Mouse (Mus musculus): ENCODE measurements around the gene Sigmar1.
A peak's percentile ranks its signal among the peaks of the same experiment; 100 is the strongest.
"Not testable (repeated sequence)": the region's sequence is repeated elsewhere in the genome, so short reads cannot be mapped to it uniquely, and the experiment has no call there.

Gene Sigmar1

DNA sequence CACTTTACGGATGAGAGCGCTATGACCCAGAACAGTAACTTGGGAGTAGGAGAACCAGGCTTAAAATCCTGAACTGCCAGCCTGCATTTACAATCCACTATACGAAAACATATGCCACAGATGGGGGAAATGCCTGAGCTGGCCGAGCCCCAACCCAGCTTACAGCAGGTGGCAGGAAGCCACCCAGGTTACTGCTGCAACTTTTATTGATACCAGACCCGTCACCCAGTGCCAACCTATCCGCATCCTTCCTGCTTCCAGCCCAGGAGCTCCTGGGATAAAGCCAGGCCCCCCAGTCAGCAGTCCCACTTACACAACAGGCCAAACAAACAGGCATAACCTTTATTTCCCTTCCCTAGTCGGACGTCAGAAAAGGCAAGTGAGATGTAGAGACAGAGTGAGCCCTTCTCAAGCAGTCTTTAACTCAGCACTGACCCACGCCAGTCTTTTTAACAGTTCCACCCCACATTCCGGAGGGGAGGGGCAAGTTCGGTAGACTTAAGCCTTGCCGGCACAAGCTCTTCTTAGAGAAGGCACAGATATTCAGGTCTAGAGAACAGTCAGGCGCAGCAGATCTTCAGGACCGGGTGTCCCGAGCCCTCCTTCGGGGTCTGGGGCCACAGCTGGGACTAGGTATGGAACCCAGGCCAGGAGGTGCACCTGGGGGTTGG lies 44.1 kb downstream of the Sigmar1 start:
- DNase-seq (ENCODE audit: extremely low spot score) = no peak

DNA sequence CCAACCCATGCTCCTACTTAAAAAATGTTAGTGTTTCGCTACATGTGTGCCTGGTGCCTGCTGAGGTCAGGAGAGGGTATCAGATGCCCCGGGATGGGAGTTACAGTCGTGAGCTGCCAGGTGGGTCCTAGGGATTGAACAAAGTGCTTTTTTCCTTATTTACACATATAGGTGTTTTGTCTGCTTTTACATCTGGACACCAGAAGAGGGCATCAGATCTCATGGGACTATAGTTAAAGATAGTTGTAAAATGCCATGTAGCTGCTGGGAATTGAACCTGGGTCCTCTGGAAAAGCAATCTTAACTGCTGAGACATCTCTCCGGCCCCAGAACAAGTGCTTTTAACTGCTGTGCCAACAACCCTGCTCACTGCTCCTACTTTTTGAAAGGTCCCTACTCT lies 45.7 kb downstream of the Sigmar1 start:
- no peak for DNase-seq (ENCODE audit: extremely low spot score)

DNA sequence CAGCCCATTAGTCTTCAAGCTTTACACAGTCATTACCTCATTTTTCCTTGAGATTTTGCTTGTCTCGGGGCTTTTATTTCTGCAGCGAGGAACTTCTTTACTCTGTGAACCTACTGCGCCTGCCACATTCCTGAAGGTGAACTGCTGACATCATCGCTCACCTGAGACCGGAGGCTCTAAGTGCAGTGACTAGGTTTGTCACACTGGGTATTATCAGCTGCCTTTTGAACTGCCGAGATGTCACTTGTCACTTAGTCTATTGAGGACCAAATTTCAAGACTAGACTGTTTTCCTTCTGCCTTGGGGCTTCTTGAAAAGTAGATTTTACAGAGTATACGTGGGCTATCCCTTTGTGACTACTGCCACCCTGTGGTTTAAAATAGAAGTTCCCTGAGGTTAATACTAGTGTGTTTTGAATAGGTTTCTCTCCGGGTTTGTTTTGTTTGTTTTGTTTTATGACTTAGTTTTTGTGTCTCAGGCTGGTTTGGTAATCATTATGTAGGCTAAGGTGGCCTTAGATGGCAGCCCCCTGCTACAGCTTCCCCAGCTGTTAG lies 47.7 kb downstream of the Sigmar1 start:
- DNase-seq (ENCODE audit: extremely low spot score) = peak; percentile 66

DNA sequence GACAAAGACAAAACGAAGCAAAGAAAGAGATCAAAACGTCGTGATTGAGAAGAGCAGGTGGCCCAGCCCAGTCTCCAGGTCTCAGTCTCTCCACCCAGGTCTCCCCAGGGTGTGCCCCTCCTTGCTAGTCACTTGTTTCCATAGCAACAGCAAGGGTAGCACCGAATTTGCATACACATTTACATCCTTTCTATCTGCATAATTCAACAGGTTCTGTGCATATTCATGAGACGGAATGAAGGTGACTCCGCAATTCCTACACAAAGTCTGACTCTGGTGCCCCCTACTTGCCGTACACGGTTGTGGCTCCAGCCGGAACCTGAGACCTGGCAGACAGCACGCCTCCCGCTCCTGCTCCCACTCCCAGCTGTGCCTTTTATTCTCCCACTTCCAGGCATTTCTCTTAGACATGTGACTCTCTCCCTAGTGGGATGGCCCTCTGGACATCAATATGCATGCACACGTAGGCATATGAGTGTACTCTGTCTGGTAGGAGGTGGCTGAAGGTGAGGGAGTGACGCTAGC lies 48.9 kb downstream of the Sigmar1 start:
- peak; percentile 76 for DNase-seq (ENCODE audit: extremely low spot score)

DNA sequence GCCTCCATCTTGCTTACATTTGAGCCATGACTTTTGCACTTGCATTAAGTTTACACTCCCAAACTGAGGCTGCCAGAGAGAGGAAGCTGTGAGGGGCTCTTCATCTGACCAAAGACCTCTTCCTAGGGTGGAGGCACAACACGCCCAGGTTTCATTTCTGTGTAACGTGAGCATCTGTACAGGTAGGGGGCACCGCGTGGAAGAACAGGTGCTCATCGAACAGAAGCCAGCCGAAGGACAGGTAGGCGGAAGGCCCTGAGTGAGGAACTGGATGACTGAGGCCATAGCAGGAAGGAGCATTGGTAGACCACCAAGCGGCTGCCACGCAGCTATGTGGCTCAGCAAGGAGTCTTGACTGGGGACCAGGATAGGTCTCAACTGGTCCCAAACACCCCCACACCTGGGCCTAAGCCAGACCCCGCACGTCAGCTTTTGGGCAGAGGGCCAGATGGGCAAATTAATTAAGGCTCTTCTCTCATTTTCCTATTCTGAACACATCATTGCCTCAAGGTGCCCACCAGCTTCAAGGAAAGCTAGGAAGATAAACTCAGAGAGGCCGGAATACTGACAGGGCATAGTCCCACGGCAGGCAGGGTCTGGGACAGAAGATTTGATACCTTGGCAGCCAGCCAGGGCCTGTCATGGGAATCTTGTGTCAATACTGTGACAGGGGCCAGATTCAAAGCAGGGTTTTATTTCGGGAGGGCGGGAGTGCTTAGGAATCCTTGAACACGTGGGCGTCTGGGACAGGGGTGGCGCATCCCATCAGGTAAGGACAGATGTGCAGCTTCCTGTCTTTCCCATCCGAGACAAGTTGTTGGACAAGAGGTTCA lies 49.8 kb downstream of the Sigmar1 start:
- no peak for DNase-seq (ENCODE audit: extremely low spot score)

DNA sequence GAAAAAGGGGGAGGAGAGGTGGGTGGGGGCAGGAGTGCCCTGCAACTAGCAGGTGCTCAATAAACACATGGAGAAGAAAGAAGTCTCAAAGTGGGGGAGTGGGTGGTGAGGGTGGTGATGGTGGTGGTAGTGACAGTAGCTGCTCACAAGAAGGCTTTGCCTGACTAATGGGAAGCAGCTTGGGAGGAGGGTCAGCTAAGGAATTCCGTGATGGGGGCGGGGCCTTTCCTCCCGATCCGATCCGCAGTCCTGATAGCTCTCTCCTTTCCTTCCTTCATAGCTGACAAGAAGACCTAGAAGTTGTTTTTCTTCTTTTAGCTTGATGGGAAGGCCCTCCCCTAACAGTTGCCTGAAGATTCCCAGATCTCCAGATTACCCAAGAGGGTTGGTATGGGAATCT lies 51.3 kb downstream of the Sigmar1 start:
- DNase-seq (ENCODE audit: extremely low spot score) = no peak

DNA sequence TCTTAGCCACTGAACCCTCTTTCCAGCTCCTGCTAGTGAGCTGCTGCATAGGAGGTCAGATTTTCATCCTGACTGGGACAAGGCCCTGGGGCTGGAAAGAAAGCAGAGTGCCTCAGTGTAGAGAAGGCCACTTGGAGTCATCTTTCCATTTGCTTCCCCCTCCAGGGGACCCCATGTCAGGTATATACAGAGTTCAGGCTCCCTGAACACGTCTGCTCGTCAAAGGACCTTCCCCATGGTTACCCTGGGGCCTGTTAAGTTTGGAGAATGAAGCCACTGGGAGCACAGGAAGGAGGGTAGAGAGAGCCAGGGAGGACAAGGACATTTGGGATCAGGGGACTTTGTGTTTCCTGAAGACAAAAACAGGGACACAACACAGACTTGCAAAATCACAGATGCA lies 53.7 kb downstream of the Sigmar1 start:
- DNase-seq (ENCODE audit: extremely low spot score) = not testable (repeated sequence)

DNA sequence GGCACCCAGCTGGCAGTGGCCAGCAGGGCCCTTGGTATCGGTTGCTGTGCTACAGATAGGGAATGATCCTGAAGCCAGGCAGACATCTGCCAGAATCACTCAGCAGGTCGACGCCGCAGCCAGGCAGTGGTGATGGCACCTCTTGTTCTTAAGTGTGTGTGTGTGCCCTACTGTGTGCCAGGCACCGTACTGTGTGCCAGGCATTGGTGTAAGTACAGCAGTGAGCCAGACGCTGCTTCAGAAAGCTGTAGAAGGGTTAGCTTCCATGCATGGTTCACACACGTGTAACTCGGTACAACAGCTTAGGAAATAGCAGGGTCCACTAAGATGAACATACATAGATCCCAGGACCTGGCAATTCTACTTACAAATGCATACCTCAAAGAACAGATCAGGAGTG lies 55.7 kb downstream of the Sigmar1 start:
- not testable (repeated sequence) for DNase-seq (ENCODE audit: extremely low spot score)

DNA sequence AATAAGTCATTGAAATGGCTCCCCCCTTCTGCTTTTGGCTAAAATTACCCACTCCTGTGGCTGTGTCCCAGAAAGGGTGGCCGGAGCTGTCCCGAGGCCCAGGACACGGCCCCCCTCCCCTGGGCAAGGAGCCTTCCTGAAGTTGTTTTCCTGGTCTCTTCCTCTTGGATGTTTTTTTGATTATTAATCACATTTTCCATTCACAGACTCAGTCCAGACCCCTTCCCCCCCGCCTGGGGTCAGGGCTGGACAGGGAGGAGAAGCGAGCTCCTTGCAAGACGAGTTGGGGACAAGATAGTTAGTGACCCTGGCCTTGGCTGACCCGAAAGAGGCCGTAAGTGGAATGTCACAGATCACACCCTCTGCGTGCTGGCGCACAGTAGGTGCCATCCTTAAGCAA lies 56.2 kb downstream of the Sigmar1 start, which contains the start of gene Il11ra1:
TSS of gene Il11ra1 (plus strand) at position 207 of the 400 bp plus-strand sequence.
- DNase-seq (ENCODE audit: extremely low spot score) = not testable (repeated sequence)

DNA sequence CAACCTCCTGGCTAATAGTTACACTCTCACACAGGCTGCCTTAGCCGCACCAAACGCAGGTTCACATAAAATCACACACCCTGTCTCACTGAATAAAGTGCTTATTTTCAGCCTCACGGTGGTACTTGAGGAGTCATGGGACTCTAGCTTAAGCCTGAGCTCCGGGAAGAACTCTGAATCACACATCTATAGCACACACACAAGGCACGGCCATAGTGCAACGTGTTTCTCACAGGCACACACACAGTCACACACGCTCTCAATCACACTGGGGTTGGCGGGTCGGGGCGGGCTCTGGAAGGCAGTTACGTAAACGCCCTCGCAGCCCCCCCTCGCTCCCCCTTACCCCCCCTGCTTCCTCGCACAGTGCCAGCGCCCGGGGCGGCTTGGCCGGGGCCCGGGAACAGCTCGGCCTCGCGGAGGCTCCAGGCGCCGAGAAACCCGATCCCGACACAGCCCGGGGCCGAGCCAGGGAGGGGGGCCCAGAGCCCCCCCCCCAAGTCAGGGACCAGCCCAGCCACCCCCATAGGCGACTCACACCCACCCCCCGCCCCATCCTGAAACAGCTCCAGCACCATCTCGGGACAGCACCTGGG lies 57.4 kb downstream of the Sigmar1 start:
- DNase-seq (ENCODE audit: extremely low spot score) = not testable (repeated sequence)

DNA sequence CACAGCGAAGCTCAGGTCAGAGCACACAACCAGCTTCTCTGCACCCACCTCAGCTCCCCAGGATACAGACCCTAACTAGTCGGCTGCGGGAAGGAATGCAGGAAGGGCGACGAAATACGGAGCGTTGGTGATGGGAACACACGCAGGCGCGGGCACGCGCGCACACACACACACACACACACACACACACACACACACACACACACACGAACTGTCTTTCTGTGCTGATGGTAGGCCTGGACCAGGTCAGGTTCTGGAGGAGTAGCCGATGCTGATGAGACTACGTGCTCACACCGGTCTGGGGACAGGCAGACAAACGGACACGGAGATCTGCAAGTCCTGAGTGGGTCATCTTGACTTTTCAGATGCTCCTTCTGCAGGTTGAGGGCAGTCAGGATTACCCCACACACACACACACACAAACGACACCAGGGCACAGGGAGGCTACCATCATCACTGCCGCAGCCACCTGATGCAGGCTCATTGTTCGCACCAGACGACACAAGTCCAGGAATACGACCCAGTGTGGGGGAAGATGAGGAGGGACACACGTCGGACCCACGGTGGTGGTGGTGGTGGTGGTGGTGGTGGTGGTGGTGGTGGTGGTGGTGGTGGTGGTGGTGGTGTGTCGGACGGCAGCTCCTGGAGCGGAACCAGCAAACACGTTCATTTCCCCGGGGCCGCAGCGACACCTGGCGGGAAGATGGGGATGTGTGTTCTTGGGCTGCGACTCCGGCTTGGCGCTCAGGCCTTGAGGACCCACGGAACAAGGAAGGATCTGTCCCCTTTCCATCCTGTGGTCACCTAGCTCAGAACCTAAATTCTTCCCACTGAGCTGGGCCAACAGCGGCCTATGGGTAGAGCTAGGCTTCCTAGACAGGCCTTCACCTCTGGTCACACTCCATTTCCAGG lies 58.8 kb downstream of the Sigmar1 start, which contains the start of gene Cntfr:
TSS of gene Cntfr (minus strand) at position 160 of the 912 bp plus-strand sequence.
- DNase-seq (ENCODE audit: extremely low spot score) = peak; percentile 77

DNA sequence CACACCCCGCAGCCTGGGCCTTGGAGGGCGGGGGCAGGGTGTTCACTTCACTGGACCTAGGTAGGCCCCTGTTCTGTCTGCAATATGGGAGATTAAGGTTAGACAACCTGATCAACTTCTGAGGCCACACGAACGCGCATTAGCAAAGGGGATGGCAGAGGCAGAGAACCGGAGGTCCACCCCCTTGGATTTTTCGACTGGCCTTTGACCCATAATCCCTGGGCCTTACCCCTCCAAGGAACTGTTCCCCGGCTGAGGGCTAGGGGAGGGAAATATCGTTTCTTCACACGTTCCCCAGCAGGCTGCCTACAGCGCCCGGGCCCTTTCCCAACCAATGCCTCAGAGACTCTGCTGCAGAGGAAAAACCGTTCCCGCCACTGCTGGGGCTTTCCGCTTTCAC lies 59.5 kb downstream of the Sigmar1 start:
- not testable (repeated sequence) for DNase-seq (ENCODE audit: extremely low spot score)

DNA sequence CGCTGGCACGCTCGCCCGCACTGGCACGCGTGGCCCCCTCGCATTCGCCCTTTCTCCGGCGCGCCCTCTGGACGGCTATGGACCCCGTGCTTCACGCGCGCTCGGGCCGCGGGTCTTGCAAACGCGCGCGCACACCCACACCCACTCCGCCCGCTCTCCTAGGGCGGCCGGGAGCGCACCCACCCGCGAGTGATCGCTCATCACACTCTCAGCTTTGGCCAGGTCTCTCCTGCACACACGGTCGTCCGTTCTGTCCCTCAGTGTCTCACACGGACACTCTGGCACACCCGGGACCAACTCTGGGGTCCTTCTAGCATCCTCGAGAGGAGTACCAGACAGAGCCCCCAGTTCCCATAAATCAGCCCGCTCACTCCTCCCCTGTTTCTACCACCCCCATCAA lies 60.2 kb downstream of the Sigmar1 start:
- not testable (repeated sequence) for DNase-seq (ENCODE audit: extremely low spot score)

DNA sequence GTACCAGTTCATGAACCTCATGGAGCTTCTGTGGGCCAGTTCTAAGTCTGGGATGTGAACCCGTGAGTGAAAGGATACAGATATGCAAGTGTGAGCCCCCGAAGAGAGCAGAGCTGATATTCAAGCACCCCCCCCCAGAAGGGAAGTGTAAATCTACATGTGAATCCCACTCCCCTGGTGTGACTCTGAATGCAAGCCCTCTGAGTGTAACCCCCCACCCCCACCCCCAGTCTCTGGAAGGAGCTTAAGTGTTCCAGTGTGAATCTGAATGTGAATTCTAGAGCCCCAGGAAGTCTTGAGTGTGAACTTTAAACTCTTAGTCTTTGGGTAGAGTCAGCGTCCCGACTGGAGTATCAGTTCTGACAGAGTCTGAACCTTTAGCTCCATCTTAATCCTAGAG lies 62.4 kb downstream of the Sigmar1 start:
- DNase-seq (ENCODE audit: extremely low spot score) = not testable (repeated sequence)

DNA sequence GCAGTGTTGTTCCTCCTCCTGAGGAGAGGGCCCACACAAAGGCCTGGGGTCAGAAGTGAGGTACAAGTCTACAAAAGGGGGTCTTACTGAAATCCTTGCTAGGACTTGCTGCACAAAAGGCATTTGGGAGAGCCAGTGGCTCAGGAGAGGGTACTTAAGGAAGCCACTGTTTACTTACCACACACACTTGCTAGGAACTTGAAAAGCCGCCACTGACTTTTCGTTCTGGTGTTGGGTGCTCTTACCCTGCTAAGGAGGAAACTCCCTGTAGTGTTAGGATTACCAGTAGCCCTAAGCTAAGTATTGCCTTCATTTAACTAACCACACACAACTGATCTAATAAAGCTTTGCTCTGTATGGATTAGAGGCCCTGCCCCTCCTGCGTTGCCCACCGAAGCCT lies 65.9 kb downstream of the Sigmar1 start:
- not testable (repeated sequence) for DNase-seq (ENCODE audit: extremely low spot score)

DNA sequence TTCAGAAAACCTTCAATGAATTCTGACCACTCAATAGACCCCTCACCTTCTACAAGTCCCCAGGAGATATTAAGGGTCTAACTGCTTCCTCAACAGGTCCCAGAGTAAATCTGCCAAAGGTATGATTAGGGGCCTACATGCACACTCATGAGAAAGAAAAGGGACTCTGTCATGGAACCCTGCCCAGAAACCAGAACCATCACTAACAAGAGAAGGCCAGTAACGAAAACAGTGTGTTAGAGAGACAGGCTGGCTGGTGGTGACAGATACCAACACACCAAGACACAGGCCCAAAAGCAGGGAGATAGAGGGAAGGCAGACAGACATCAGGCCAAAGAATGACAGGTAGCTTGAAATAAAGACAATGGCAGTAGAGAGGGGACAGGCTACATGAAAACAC lies 67.4 kb downstream of the Sigmar1 start:
- not testable (repeated sequence) for DNase-seq (ENCODE audit: extremely low spot score)
